Mouse (Mus musculus): ENCODE measurements at regions not wholly inside any gene's neighbourhood (a gene's known extent, or its start where the extent isn't known, plus 50 kb on each side); places are given as distances from the start of the nearest gene placed in this dataset.

DNA sequence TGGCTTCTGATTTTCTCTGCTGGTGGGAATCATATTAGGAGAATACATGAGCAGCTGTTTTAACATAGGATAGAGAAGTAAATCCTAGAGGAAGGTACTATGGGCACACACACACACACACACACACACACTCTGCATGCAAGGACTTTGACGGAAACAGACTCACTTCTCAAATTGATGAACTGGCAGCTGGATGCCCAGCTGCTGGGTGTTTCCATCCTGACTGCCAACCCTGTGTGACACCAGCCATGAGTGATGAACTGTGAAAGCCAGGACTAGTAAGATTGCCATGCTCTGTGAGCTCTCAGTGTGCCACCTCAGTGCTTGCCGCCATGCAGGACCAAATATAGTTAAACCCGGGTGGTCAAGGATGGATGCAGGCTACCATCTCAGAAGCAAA is 107.7 kb upstream of the Ly86 start:
- H3K4me3 ChIP-seq (ENCODE audit: control insufficient read depth, low read depth, low read length) = no peak overlapping the region
- no peak for TF ChIP-seq POLR2A (IDR thresholded peaks at IDR 0.05; ENCODE audit: control insufficient read depth, low read depth, low read length)
- no peak for TF ChIP-seq CTCF (IDR thresholded peaks at IDR 0.05; ENCODE audit: control insufficient read depth, insufficient read depth, insufficient replicate concordance, low read depth, low read length)
- peaks cover 1% of the 10 kb centered on the region; the same call in 1 of the 2 replicates for H3K36me3 ChIP-seq (ENCODE audit: control insufficient read depth, insufficient read depth, low read length)
- H3K27ac ChIP-seq (ENCODE audit: control insufficient read depth, insufficient read depth, low read depth, low read length) = no peak overlapping the region
- H3K4me1 ChIP-seq (ENCODE audit: control insufficient read depth, insufficient read depth, low read length) = no peaks in the 10 kb centered on the region; the same call in 1 of the 2 replicates
- H3K27me3 ChIP-seq (ENCODE audit: control insufficient read depth, insufficient read depth, low read length) = no peaks in the 10 kb centered on the region

DNA sequence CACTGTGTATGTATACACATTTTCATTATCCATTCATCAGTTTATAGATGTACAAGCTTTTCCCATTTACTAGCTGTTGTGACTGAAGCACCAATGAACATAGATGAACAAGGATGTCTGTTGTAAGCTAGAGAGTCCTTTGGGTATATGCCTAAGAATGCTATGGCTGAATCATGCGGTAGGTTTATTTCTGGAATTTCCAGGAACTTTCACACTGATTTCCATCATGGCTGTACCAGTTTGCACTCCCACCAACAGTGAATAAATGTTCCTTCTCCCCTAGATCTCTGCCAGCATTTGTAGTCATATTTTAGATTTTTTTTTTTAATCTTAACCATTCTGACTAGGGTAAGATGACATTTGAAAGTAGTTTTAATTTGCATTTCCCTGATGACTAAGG is 119.2 kb upstream of the Ly86 start:
- Histone ChIP-seq H3K4me3 (ENCODE audit: control insufficient read depth, low read depth, low read length) (no peak overlapping the region), H3K36me3 (ENCODE audit: control insufficient read depth, insufficient read depth, low read length) (no peaks in the 10 kb centered on the region), H3K4me1 (ENCODE audit: control insufficient read depth, insufficient read depth, low read length) (no peaks in the 10 kb centered on the region), H3K27ac (ENCODE audit: control insufficient read depth, insufficient read depth, low read depth, low read length) (no peak overlapping the region), H3K27me3 (ENCODE audit: control insufficient read depth, insufficient read depth, low read length) (no peaks in the 10 kb centered on the region)
- no peak for TF ChIP-seq CTCF (IDR thresholded peaks at IDR 0.05; ENCODE audit: control insufficient read depth, insufficient read depth, insufficient replicate concordance, low read depth, low read length)
- TF ChIP-seq POLR2A (IDR thresholded peaks at IDR 0.05; ENCODE audit: control insufficient read depth, low read depth, low read length) = no peak

DNA sequence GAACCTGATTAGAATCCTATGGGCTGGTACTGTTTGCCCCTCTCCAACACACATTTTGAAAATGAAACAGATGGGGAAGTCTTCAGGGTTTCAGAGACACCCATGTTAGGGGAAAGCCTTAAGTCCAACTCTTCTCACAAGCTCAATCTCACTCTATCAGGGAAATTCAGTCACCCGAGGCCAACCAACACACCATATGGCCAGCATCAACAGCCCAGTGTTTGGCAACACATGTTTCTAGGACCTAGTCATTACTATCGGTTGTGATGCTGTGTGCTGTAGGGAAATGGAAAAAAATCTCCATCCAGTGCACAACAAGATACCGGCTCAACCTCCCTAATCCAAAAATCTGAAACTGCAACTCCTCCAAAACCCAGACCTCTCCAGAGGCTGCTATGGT is 124.6 kb upstream of the Ly86 start:
- no peak for TF ChIP-seq CTCF (IDR thresholded peaks at IDR 0.05; ENCODE audit: control insufficient read depth, insufficient read depth, insufficient replicate concordance, low read depth, low read length)
- TF ChIP-seq POLR2A (IDR thresholded peaks at IDR 0.05; ENCODE audit: control insufficient read depth, low read depth, low read length) = no peak
- Histone ChIP-seq H3K27me3 (ENCODE audit: control insufficient read depth, insufficient read depth, low read length) (no peaks in the 10 kb centered on the region), H3K4me3 (ENCODE audit: control insufficient read depth, low read depth, low read length) (no peak overlapping the region), H3K4me1 (ENCODE audit: control insufficient read depth, insufficient read depth, low read length) (no peaks in the 10 kb centered on the region), H3K36me3 (ENCODE audit: control insufficient read depth, insufficient read depth, low read length) (no peaks in the 10 kb centered on the region), H3K27ac (ENCODE audit: control insufficient read depth, insufficient read depth, low read depth, low read length) (no peak overlapping the region)

DNA sequence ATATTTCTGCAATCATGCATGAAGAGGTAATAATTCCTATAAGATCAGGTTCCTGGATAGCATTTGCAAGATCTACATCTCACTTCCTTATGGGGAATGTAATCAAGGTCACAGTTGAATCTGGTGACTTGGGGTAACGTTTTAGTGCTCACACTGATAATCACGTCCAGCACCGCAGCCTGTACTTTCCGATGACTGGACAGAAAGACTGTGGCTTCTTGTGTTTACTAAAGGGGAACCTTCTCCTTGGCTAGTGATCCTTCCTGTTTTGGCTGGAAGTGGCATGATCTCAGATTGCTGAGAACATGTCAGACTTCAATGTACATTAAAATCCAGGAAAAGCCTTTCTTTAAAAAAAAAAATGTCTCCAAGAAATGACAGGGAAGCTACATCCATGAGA is 126.4 kb upstream of the Ly86 start:
- Histone ChIP-seq H3K36me3 (ENCODE audit: control insufficient read depth, insufficient read depth, low read length) (no peaks in the 10 kb centered on the region), H3K27ac (ENCODE audit: control insufficient read depth, insufficient read depth, low read depth, low read length) (no peak overlapping the region), H3K4me1 (ENCODE audit: control insufficient read depth, insufficient read depth, low read length) (no peaks in the 10 kb centered on the region), H3K27me3 (ENCODE audit: control insufficient read depth, insufficient read depth, low read length) (no peaks in the 10 kb centered on the region), H3K4me3 (ENCODE audit: control insufficient read depth, low read depth, low read length) (no peak overlapping the region)
- TF ChIP-seq CTCF (IDR thresholded peaks at IDR 0.05; ENCODE audit: control insufficient read depth, insufficient read depth, insufficient replicate concordance, low read depth, low read length) (no peak), POLR2A (IDR thresholded peaks at IDR 0.05; ENCODE audit: control insufficient read depth, low read depth, low read length) (no peak)

DNA sequence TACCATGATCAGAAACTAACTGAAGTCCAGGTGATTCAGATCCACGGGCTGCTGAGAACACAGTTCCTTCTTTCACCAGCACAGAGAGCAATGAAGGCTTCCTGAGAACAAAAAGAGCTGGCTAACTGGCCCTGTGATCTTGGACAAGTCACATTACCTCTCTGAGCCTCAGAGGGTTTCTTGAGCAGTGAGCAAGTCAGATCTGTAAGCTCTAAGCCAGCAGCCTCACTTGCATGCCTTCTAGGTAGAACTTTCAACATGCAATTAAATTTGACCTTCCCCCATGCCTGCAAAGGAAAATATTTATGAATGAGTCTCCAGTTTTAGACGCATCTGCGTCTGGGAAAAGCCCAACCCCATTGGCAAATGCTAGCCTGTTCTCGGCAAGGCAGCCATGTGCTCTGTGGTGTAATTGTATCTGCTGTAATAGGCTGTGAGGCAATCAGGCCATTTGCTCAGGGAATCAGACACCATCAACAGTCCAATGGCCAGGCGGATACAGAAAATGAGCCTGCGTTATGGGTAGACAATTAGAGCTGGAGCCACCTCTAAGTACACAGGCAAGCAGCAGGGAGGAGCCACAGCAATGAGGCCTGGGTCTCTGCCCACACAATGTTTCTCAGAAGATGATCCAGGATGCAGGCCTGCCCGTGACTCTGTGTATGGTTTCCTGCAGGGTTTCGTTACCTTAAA is 130.3 kb upstream of the Ly86 start:
- no peaks in the 10 kb centered on the region for H3K36me3 ChIP-seq (ENCODE audit: control insufficient read depth, insufficient read depth, low read length)
- no peak overlapping the region for H3K27ac ChIP-seq (ENCODE audit: control insufficient read depth, insufficient read depth, low read depth, low read length)
- no peak overlapping the region for H3K4me3 ChIP-seq (ENCODE audit: control insufficient read depth, low read depth, low read length)
- no peak for TF ChIP-seq POLR2A (IDR thresholded peaks at IDR 0.05; ENCODE audit: control insufficient read depth, low read depth, low read length)
- no peak for TF ChIP-seq CTCF (IDR thresholded peaks at IDR 0.05; ENCODE audit: control insufficient read depth, insufficient read depth, insufficient replicate concordance, low read depth, low read length)
- H3K27me3 ChIP-seq (ENCODE audit: control insufficient read depth, insufficient read depth, low read length) = no peaks in the 10 kb centered on the region
- H3K4me1 ChIP-seq (ENCODE audit: control insufficient read depth, insufficient read depth, low read length) = no peaks in the 10 kb centered on the region

DNA sequence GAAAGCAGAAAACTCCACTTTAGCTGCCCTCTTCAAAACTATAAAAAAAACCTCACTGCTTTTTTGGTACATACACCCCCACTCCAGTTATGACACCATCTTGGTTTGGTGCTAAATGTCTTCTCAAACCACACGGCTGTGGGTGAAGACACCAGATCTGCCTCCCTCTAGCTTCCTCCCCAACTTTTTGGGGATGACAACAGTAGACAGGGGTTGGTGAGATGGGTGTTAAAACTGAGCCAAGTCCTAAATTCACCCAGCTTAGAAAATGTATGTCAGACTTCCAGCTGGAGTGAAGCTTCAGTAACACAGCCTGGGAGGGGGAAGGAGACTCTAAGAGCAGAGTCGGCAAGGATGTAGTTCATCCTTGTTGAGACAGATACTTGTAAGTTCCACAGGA is 147.1 kb upstream of the F13a1 start:
- Histone ChIP-seq H3K4me3 (ENCODE audit: control insufficient read depth, low read depth, low read length) (no peak overlapping the region), H3K36me3 (ENCODE audit: control insufficient read depth, insufficient read depth, low read length) (no peaks in the 10 kb centered on the region), H3K27ac (ENCODE audit: control insufficient read depth, insufficient read depth, low read depth, low read length) (no peak overlapping the region), H3K4me1 (ENCODE audit: control insufficient read depth, insufficient read depth, low read length) (no peaks in the 10 kb centered on the region), H3K27me3 (ENCODE audit: control insufficient read depth, insufficient read depth, low read length) (no peaks in the 10 kb centered on the region)
- TF ChIP-seq CTCF (IDR thresholded peaks at IDR 0.05; ENCODE audit: control insufficient read depth, insufficient read depth, insufficient replicate concordance, low read depth, low read length) (no peak), POLR2A (IDR thresholded peaks at IDR 0.05; ENCODE audit: control insufficient read depth, low read depth, low read length) (no peak)

DNA sequence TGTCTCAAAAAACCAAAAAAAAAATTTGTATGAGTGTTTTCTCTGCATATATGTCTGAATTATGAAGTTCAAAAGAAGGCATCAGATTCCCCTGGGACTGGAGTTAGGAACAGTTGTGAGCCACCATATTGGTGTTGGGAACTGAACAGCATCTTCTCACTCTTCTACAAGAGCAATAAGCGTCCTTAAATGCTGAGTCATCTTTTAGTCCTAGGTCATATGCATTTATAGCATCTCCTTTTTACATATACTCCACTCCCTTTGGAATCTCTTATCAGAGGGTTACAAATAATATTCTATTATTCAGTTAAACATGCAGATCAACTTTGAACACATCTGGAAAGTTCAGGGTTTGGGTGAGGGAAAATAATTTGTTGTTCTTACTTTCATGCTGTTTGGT is 145.8 kb upstream of the F13a1 start:
- no peak for TF ChIP-seq CTCF (IDR thresholded peaks at IDR 0.05; ENCODE audit: control insufficient read depth, insufficient read depth, insufficient replicate concordance, low read depth, low read length)
- TF ChIP-seq POLR2A (IDR thresholded peaks at IDR 0.05; ENCODE audit: control insufficient read depth, low read depth, low read length) = no peak
- H3K4me3 ChIP-seq (ENCODE audit: control insufficient read depth, low read depth, low read length) = no peak overlapping the region
- H3K36me3 ChIP-seq (ENCODE audit: control insufficient read depth, insufficient read depth, low read length) = no peaks in the 10 kb centered on the region
- no peaks in the 10 kb centered on the region for H3K27me3 ChIP-seq (ENCODE audit: control insufficient read depth, insufficient read depth, low read length)
- no peak overlapping the region for H3K27ac ChIP-seq (ENCODE audit: control insufficient read depth, insufficient read depth, low read depth, low read length)
- H3K4me1 ChIP-seq (ENCODE audit: control insufficient read depth, insufficient read depth, low read length) = no peaks in the 10 kb centered on the region

Data from testis, adult 2 months (tissue).